ENCODE assay signal across 1 mouse cellular context in the genomic region with DNA sequence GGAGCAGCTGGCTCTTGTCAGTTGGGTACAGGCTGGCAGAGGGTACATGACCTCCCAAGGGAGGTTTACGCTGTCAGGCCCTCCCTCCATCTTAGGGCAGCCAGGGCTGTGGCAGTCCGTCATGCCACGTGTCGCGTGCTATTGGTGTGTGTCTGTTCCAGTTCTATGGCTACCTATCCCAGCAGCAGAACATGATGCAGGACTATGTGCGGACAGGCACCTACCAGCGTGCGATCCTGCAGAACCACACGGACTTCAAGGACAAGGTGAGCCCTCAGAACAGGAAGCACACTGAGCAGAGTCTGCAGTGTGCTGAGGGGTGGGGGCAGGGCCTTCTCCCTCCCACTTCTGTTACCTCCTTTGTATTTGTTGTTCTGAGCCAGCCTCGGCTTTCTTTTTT.
TF ChIP-seq lines count a peak whose summit lies in the region.

No protein-coding gene starts in this region.

TF ChIP-seq in MEL, 35 proteins besides CTCF, POLR2A, EP300 and RAD21:
- TF ChIP-seq ZMIZ1 (IDR thresholded peaks at IDR 0.05; ENCODE audit: low read depth, low read length) (no peak), MYB (IDR thresholded peaks at IDR 0.05; ENCODE audit: low read depth, low read length) (no peak), TCF12 (IDR thresholded peaks at IDR 0.05; ENCODE audit: low read depth, low read length) (0 out of 2 replicates have a peak, but pooled peaks have one; percentile 4), POLR2AphosphoS5 (IDR thresholded peaks at IDR 0.05; ENCODE audit: borderline replicate concordance, low read depth, low read length) (peak; percentile 81; the same call in 1 of the 2 replicates), RCOR1 (IDR thresholded peaks at IDR 0.05; ENCODE audit: low read depth, low read length) (no peak), TAL1 (IDR thresholded peaks at IDR 0.05; ENCODE audit: low read length) (0 out of 2 replicates have a peak, but pooled peaks have one; percentile 7)
